Mouse (Mus musculus): ENCODE results near the gene Nlrc5.

The Nlrc5 gene

GRCm38 (mm10) chr8:94471281-94471680 is 37.1 kb downstream of the Nlrc5 start:
- DNase-seq: no peak

GRCm38 (mm10) chr8:94472741-94473140 is 38.6 kb downstream of the Nlrc5 start:
- DNase-seq: no peak

GRCm38 (mm10) chr8:94473431-94473830 is 39.3 kb downstream of the Nlrc5 start:
- DNase-seq: no peak

- no peak for DNase-seq
Measured at GRCm38 (mm10) chr8:94475786-94476185, 41.6 kb downstream of the Nlrc5 start.

- no peak for DNase-seq
Measured at GRCm38 (mm10) chr8:94476846-94477245, 42.7 kb downstream of the Nlrc5 start.

GRCm38 (mm10) chr8:94482051-94482450 is 47.9 kb downstream of the Nlrc5 start:
- no peak for DNase-seq

GRCm38 (mm10) chr8:94485288-94485687 is 51.1 kb downstream of the Nlrc5 start:
- no peak for DNase-seq

GRCm38 (mm10) chr8:94485882-94486281 is 51.7 kb downstream of the Nlrc5 start:
- peak; percentile 65 for DNase-seq

GRCm38 (mm10) chr8:94488016-94488415 is 53.9 kb downstream of the Nlrc5 start:
- DNase-seq: no peak

GRCm38 (mm10) chr8:94489809-94490483 is 55.8 kb downstream of the Nlrc5 start:
- peak; percentile 38 for DNase-seq

- DNase-seq: peak; percentile 86
Measured at GRCm38 (mm10) chr8:94492021-94492681, 58.0 kb downstream of the Nlrc5 start.

- DNase-seq: no peak
Measured at GRCm38 (mm10) chr8:94493240-94493639, 59.1 kb downstream of the Nlrc5 start.

GRCm38 (mm10) chr8:94515430-94516208 is 81.5 kb downstream of the Nlrc5 start:
- DNase-seq: no peak

GRCm38 (mm10) chr8:94516209-94516593 is 82.0 kb downstream of the Nlrc5 start:
- no peak for DNase-seq

- no peak for DNase-seq
Measured at GRCm38 (mm10) chr8:94516766-94517165, 82.6 kb downstream of the Nlrc5 start.

GRCm38 (mm10) chr8:94518331-94518730 is 84.2 kb downstream of the Nlrc5 start:
- DNase-seq: no peak

- no peak for DNase-seq
Measured at GRCm38 (mm10) chr8:94519021-94519420, 84.9 kb downstream of the Nlrc5 start.

- no peak for DNase-seq
Measured at GRCm38 (mm10) chr8:94521481-94521880, 87.3 kb downstream of the Nlrc5 start.

- no peak for DNase-seq
Measured at GRCm38 (mm10) chr8:94522482-94522881, 88.3 kb downstream of the Nlrc5 start.

- DNase-seq: no peak
Measured at GRCm38 (mm10) chr8:94524554-94524953, 90.4 kb downstream of the Nlrc5 start.

GRCm38 (mm10) chr8:94527178-94527577 is 93.0 kb downstream of the Nlrc5 start:
- DNase-seq: no peak

GRCm38 (mm10) chr8:94528245-94528644 is 94.1 kb downstream of the Nlrc5 start:
- DNase-seq: peak; percentile 47

GRCm38 (mm10) chr8:94529875-94530274 is 95.7 kb downstream of the Nlrc5 start:
- DNase-seq: no peak

GRCm38 (mm10) chr8:94530643-94531042 is 96.5 kb downstream of the Nlrc5 start:
- DNase-seq: no peak

All from thymus, postnatal 4 days (tissue).